Mouse (Mus musculus) regulatory T cell (primary cell): ENCODE measurements around the gene Ell.

ENCODE experiments used
- in situ Hi-C: fragments of 300-600 bp; cut with MboI, MseI; formaldehyde crosslinking; loops from one replicate; pipeline ENCODE4 v1.15.1; 2025; ENCODE audit warnings: high pct_unique_total_duplicates

Ell gene

GRCm38 (mm10) chr8:70597417-70598272 lies 58.4 kb downstream of the Ell start:
- in situ Hi-C loops, result no loop called here

GRCm38 (mm10) chr8:70598283-70598682 lies 59.0 kb downstream of the Ell start:
- in situ Hi-C loops, result no loop called here

- in situ Hi-C loops, result no loop called here
Observed at GRCm38 (mm10) chr8:70598722-70599121, 59.5 kb downstream of the Ell start.

- in situ Hi-C loops, result no loop called here
Observed at GRCm38 (mm10) chr8:70599507-70600290, 60.4 kb downstream of the Ell start.

- in situ Hi-C loops, result no loop called here
Observed at GRCm38 (mm10) chr8:70600473-70601270, 61.4 kb downstream of the Ell start.

GRCm38 (mm10) chr8:70601271-70601649 lies 62.0 kb downstream of the Ell start:
- in situ Hi-C loops, result no loop called here

GRCm38 (mm10) chr8:70602139-70602811 lies 63.0 kb downstream of the Ell start:
- in situ Hi-C loops, result no loop called here

- in situ Hi-C loops, result no loop called here
Observed at GRCm38 (mm10) chr8:70604558-70604957, 65.3 kb downstream of the Ell start.

GRCm38 (mm10) chr8:70605871-70606779 lies 66.9 kb downstream of the Ell start:
- in situ Hi-C loops, result no loop called here

- in situ Hi-C loops, result no loop called here
Observed at GRCm38 (mm10) chr8:70606780-70607602, 67.7 kb downstream of the Ell start.

GRCm38 (mm10) chr8:70607603-70607897 lies 68.3 kb downstream of the Ell start:
- in situ Hi-C loops, result no loop called here

- in situ Hi-C loops, result no loop called here
Observed at GRCm38 (mm10) chr8:70607898-70608748, 68.9 kb downstream of the Ell start.

GRCm38 (mm10) chr8:70608749-70609367 lies 69.6 kb downstream of the Ell start, which contains the start of gene Ssbp4:
TSS of gene Ssbp4 (minus strand) at chr8:70608872.
- in situ Hi-C loops, result no loop called here

- in situ Hi-C loops, result no loop called here
Observed at GRCm38 (mm10) chr8:70609368-70609848, 70.2 kb downstream of the Ell start.

GRCm38 (mm10) chr8:70609849-70610795 lies 70.9 kb downstream of the Ell start:
- in situ Hi-C loops, result loop anchor here (5.0 kb wide), 1 partner anchor 47 kb away; no protein-coding TSS in a partner anchor
